Mouse (Mus musculus): ENCODE results near the gene Gm9507. TPM values are rescaled to one million over a fixed set of nuclear protein-coding genes. Genes with fewer than 3 reads are reported as not detected.
A peak's percentile ranks its signal among the peaks of the same experiment; 100 is the strongest.
"Not testable (repeated sequence)": the region's sequence is repeated elsewhere in the genome, so short reads cannot be mapped to it uniquely, and the experiment has no call there.

Gm9507 gene
- total RNA-seq (2022) = not detected

- no peak for DNase-seq
Observed at GRCm38 (mm10) chr10:77811743-77812142, at the start of gene Gm9507. TSS of gene Gm9507 (minus strand) at chr10:77811843.

- no peak for DNase-seq
Observed at GRCm38 (mm10) chr10:77852559-77852958, 40.9 kb upstream of the Gm9507 start, which contains the start of gene Gm10318. TSS of gene Gm10318 (plus strand) at chr10:77852859.

GRCm38 (mm10) chr10:77847538-77847937 is 35.9 kb upstream of the Gm9507 start:
- no peak for DNase-seq

- no peak for DNase-seq
Observed at GRCm38 (mm10) chr10:77846961-77847360, 35.3 kb upstream of the Gm9507 start.

- DNase-seq = no peak
Observed at GRCm38 (mm10) chr10:77846503-77846902, 34.9 kb upstream of the Gm9507 start, which contains the start of gene Gm36176. TSS of gene Gm36176 (plus strand) at chr10:77846803.

GRCm38 (mm10) chr10:77839006-77839405 is 27.4 kb upstream of the Gm9507 start:
- peak; percentile 30 for DNase-seq

GRCm38 (mm10) chr10:77835647-77836046 is 24.0 kb upstream of the Gm9507 start, which contains the start of gene Krtap10-10:
TSS of gene Krtap10-10 (plus strand) at chr10:77835947.
- no peak for DNase-seq

GRCm38 (mm10) chr10:77826951-77827350 is 15.3 kb upstream of the Gm9507 start, which contains the start of gene Krtap10-4:
TSS of gene Krtap10-4 (minus strand) at chr10:77827095.
- no peak for DNase-seq

- DNase-seq = no peak
Observed at GRCm38 (mm10) chr10:77819203-77819602, 7.6 kb upstream of the Gm9507 start.

- no peak for DNase-seq
Observed at GRCm38 (mm10) chr10:77818523-77818922, 6.9 kb upstream of the Gm9507 start.

GRCm38 (mm10) chr10:77815514-77815913 is 3.9 kb upstream of the Gm9507 start:
- no peak for DNase-seq

GRCm38 (mm10) chr10:77814382-77814781 is 2.7 kb upstream of the Gm9507 start, which contains the start of gene Gm2696:
TSS of gene Gm2696 (plus strand) at chr10:77814682.
- no peak for DNase-seq

- no peak for DNase-seq
Observed at GRCm38 (mm10) chr10:77804095-77804494, 7.5 kb downstream of the Gm9507 start.

GRCm38 (mm10) chr10:77798921-77799508 is 12.6 kb downstream of the Gm9507 start, which contains the start of gene Gm19668:
TSS of gene Gm19668 (minus strand) at chr10:77799133.
- no peak for DNase-seq

- DNase-seq = not testable (repeated sequence)
Observed at GRCm38 (mm10) chr10:77798164-77798920, 13.3 kb downstream of the Gm9507 start.

GRCm38 (mm10) chr10:77797677-77798076 is 14.0 kb downstream of the Gm9507 start:
- no peak for DNase-seq

- DNase-seq = no peak
Observed at GRCm38 (mm10) chr10:77794976-77795375, 16.7 kb downstream of the Gm9507 start, which contains the start of gene Gm9639. TSS of gene Gm9639 (minus strand) at chr10:77795076.

GRCm38 (mm10) chr10:77788621-77789020 is 23.0 kb downstream of the Gm9507 start:
- no peak for DNase-seq

GRCm38 (mm10) chr10:77787876-77788275 is 23.8 kb downstream of the Gm9507 start, which contains the start of gene Gm7137:
TSS of gene Gm7137 (minus strand) at chr10:77788200.
- DNase-seq = not testable (repeated sequence)

GRCm38 (mm10) chr10:77783396-77783795 is 28.2 kb downstream of the Gm9507 start:
- DNase-seq = not testable (repeated sequence)

- DNase-seq = not testable (repeated sequence)
Observed at GRCm38 (mm10) chr10:77782442-77782841, 29.2 kb downstream of the Gm9507 start, which contains the start of gene Gm3250. TSS of gene Gm3250 (minus strand) at chr10:77782542.

GRCm38 (mm10) chr10:77776844-77777243 is 34.8 kb downstream of the Gm9507 start, which contains the start of gene Gm7138:
TSS of gene Gm7138 (minus strand) at chr10:77776944.
- DNase-seq = not testable (repeated sequence)

- not testable (repeated sequence) for DNase-seq
Observed at GRCm38 (mm10) chr10:77772142-77772541, 39.5 kb downstream of the Gm9507 start.
